Comparison of ENCODE assay signal across 8 mouse cellular contexts in genomic region chr7:113207471-113208387, GRCm38 (mm10). TPM values are rescaled to one million over a fixed set of nuclear protein-coding genes. Genes with fewer than 3 reads are reported as not detected.
DNase-seq lines count a peak whose midpoint lies in the region; ATAC-seq lines count a peak whose summit lies in the region.

No protein-coding gene starts in this region.

- DNase-seq in 3T3-L1 (ENCODE audit: low read depth, low spot score), result peak; percentile 43
- peak; percentile 54 for DNase-seq in ZHBTc4 (ENCODE audit: low read depth, low spot score)
- no peak for DNase-seq in embryonic facial prominence, embryonic 10.5 days (ENCODE audit: low spot score)
- peak; percentile 69 to 83 for DNase-seq in kidney, postnatal 25 days
- DNase-seq in liver, embryonic 11.5 days (ENCODE audit: low spot score), result peak; percentile 39
- peak; percentile 66 for DNase-seq in neural tube, embryonic 11.5 days (ENCODE audit: low spot score)
- peak; percentile 79 for DNase-seq in thymus, postnatal 14 days

- peaks cover 18% of the 10 kb centered on the region for H3K4me1 ChIP-seq in embryonic facial prominence, embryonic 10.5 days
- H3K4me1 ChIP-seq in heart, embryonic 12.5 days (replicated peaks), result peaks cover 9% of the 10 kb centered on the region; the same call in 1 of the 2 replicates
- peaks cover 6% of the 10 kb centered on the region; the same call in 1 of the 2 replicates for H3K4me1 ChIP-seq in liver, embryonic 11.5 days (replicated peaks; ENCODE audit: control insufficient read depth, insufficient read depth, low read length)
- peaks cover 4% of the 10 kb centered on the region; the same call in 1 of the 2 replicates for H3K4me1 ChIP-seq in neural tube, embryonic 11.5 days (ENCODE audit: control insufficient read depth, insufficient read depth, low read length)

- no peaks in the 10 kb centered on the region for H3K36me3 ChIP-seq in embryonic facial prominence, embryonic 10.5 days (replicated peaks)
- no peaks in the 10 kb centered on the region for H3K36me3 ChIP-seq in heart, embryonic 12.5 days
- no peaks in the 10 kb centered on the region for H3K36me3 ChIP-seq in liver, embryonic 11.5 days (ENCODE audit: control insufficient read depth, insufficient read depth, low read length)
- no peaks in the 10 kb centered on the region for H3K36me3 ChIP-seq in neural tube, embryonic 11.5 days (ENCODE audit: control insufficient read depth, insufficient read depth, low read length)

- peak overlapping the region; percentile 87 for H3K4me3 ChIP-seq in embryonic facial prominence, embryonic 10.5 days
- peak overlapping the region; percentile 78 for H3K4me3 ChIP-seq in heart, embryonic 12.5 days
- peak overlapping the region; percentile 66 for H3K4me3 ChIP-seq in liver, embryonic 11.5 days (ENCODE audit: low read depth, low read length)
- peak overlapping the region; percentile 81 for H3K4me3 ChIP-seq in neural tube, embryonic 11.5 days (ENCODE audit: low read depth, low read length)

- H3K27me3 ChIP-seq in embryonic facial prominence, embryonic 10.5 days (replicated peaks; ENCODE audit: low read depth, poor library complexity, severe bottlenecking), result peaks cover 80% of the 10 kb centered on the region
- H3K27me3 ChIP-seq in heart, embryonic 12.5 days (replicated peaks), result peaks cover 60% of the 10 kb centered on the region
- H3K27me3 ChIP-seq in liver, embryonic 11.5 days (replicated peaks; ENCODE audit: control insufficient read depth, insufficient read depth, low read length), result peaks cover 58% of the 10 kb centered on the region
- H3K27me3 ChIP-seq in neural tube, embryonic 11.5 days (ENCODE audit: control insufficient read depth, insufficient read depth, low read length), result peaks cover 31% of the 10 kb centered on the region

- peak; percentile 74 for ATAC-seq in heart, embryonic 12.5 days (ENCODE audit: insufficient number of reproducible peaks, low FRiP score)
- ATAC-seq in liver, embryonic 11.5 days (replicated peaks; ENCODE audit: low FRiP score), result peak; percentile 49
- peak; percentile 60 for ATAC-seq in neural tube, embryonic 11.5 days (ENCODE audit: insufficient read depth, low FRiP score, low TSS enrichment)

- peak overlapping the region; percentile 81 for H3K27ac ChIP-seq in embryonic facial prominence, embryonic 10.5 days (replicated peaks)
- H3K27ac ChIP-seq in heart, embryonic 12.5 days (ENCODE audit: poor library complexity, severe bottlenecking), result peak overlapping the region; percentile 72; the same call in 1 of the 2 replicates
- 0 out of 2 replicates have a peak overlapping the region, but pooled peaks have one; percentile 11 for H3K27ac ChIP-seq in liver, embryonic 11.5 days (ENCODE audit: low read depth, low read length)
- 0 out of 2 replicates have a peak overlapping the region, but pooled peaks have one; percentile 39 for H3K27ac ChIP-seq in neural tube, embryonic 11.5 days (ENCODE audit: low read depth, low read length)

- H3K9ac ChIP-seq in heart, embryonic 12.5 days, result peak overlapping the region; percentile 74
- peak overlapping the region; percentile 51 for H3K9ac ChIP-seq in liver, embryonic 11.5 days (ENCODE audit: low read depth, low read length)
- H3K9ac ChIP-seq in neural tube, embryonic 11.5 days (ENCODE audit: low read length), result peak overlapping the region; percentile 69

- under 1% methylated on average over 98 of the region's 98 CpGs for WGBS in embryonic facial prominence, embryonic 10.5 days
- under 1% methylated on average over 95 of the region's 98 CpGs for WGBS in heart, embryonic 12.5 days
- WGBS in liver, embryonic 11.5 days, result 1% methylated on average over 68 of the region's 98 CpGs
- WGBS in neural tube, embryonic 11.5 days, result under 1% methylated on average over 85 of the region's 98 CpGs

- no peaks in the 10 kb centered on the region for H3K9me3 ChIP-seq in embryonic facial prominence, embryonic 10.5 days
- H3K9me3 ChIP-seq in heart, embryonic 12.5 days (replicated peaks), result no peaks in the 10 kb centered on the region
- H3K9me3 ChIP-seq in liver, embryonic 11.5 days (ENCODE audit: control insufficient read depth, low read length), result no peaks in the 10 kb centered on the region
- H3K9me3 ChIP-seq in neural tube, embryonic 11.5 days (ENCODE audit: control insufficient read depth, low read length), result no peaks in the 10 kb centered on the region

- peak overlapping the region; percentile 91 for H3K4me2 ChIP-seq in heart, embryonic 12.5 days
- H3K4me2 ChIP-seq in liver, embryonic 11.5 days, result peak overlapping the region; percentile 79
- peak overlapping the region; percentile 85 for H3K4me2 ChIP-seq in neural tube, embryonic 11.5 days (ENCODE audit: low read depth)

RNA-seq across cellular contexts. Expression of gene Arntl, which starts 0.5 kb away (rescaled TPM):
- 8.0 and 8.5 TPM in 2 replicates for polyA plus RNA-seq in embryonic facial prominence, embryonic 10.5 days (2016; fragmentation: Nextera tagmentation; extraction: Ambion mirVana)
- 6.8 and 8.5 TPM in 2 replicates for polyA plus RNA-seq in heart, embryonic 12.5 days (2016; fragmentation: Nextera tagmentation; extraction: Ambion mirVana)
- polyA plus RNA-seq in liver, embryonic 11.5 days (2014; fragmentation: Nextera tagmentation; extraction: Ambion mirVana), result 8.4 and 9.5 TPM in 2 replicates
- polyA plus RNA-seq in neural tube, embryonic 11.5 days (2014; fragmentation: Nextera tagmentation; extraction: Ambion mirVana), result 8.1 and 8.6 TPM in 2 replicates

Comparison
In these comparisons a context has a peak if more than half of its experiments do, and no peak if none do; other contexts are left out.
1. H3K27ac ChIP-seq: peak in every context shown above with its lines; median percentile 81 in embryonic facial prominence, embryonic 10.5 days; 72 in heart, embryonic 12.5 days; 39 in neural tube, embryonic 11.5 days; 11 in liver, embryonic 11.5 days.